In genomic region chr19:7083035-7083794, GRCm38 (mm10) we compare ENCODE assay signal across 10 mouse cellular contexts. TPM values are rescaled to one million over a fixed set of nuclear protein-coding genes. Genes with fewer than 3 reads are reported as not detected.
DNase-seq lines count a peak whose midpoint lies in the region; ATAC-seq and TF ChIP-seq lines count a peak whose summit lies in the region.
"Had no signal": no experiment of that assay in that cellular context is flagged by ENCODE, and none has a peak within 500 bp of the region (broad histone marks: within the 10 kb centered on the region; RNA-seq: fewer than 3 reads in every experiment).

No protein-coding gene starts in this region.

- H3K9ac ChIP-seq in forebrain, postnatal 0 days, result no peak overlapping the region
- no peak overlapping the region for H3K9ac ChIP-seq in midbrain, embryonic 13.5 days (replicated peaks)
- H3K9ac ChIP-seq: lung, embryonic 14.5 days had no signal

- peaks cover 12% of the 10 kb centered on the region for H3K4me1 ChIP-seq in forebrain, postnatal 0 days (ENCODE audit: insufficient read depth)
- H3K4me1 ChIP-seq in midbrain, embryonic 13.5 days (replicated peaks), result peaks cover 67% of the 10 kb centered on the region

- H3K4me2 ChIP-seq in forebrain, postnatal 0 days (ENCODE audit: low read depth), result no peak overlapping the region
- H3K4me2 ChIP-seq in midbrain, embryonic 13.5 days (replicated peaks), result 0 out of 2 replicates have a peak overlapping the region, but pooled peaks have one; percentile 13
- H3K4me2 ChIP-seq: lung, embryonic 14.5 days had no signal

- no peak overlapping the region for H3K27ac ChIP-seq in forebrain, postnatal 0 days (ENCODE audit: low read depth, low read length)
- H3K27ac ChIP-seq in midbrain, embryonic 13.5 days, result peak overlapping the region; percentile 71

- no peak overlapping the region for H3K4me3 ChIP-seq in forebrain, postnatal 0 days (ENCODE audit: low read depth, low read length)
- H3K4me3 ChIP-seq in midbrain, embryonic 13.5 days (replicated peaks), result no peak overlapping the region

- peak; percentile 32 to 73 for DNase-seq in frontal cortex, adult 2 months (ENCODE audit: extremely low spot score in 1 of 2, low spot score in 1 of 2)
- no peak for DNase-seq in frontal cortex, postnatal 10 days (ENCODE audit: low spot score in 2 of 2)
- DNase-seq in MN1 (ENCODE audit: low spot score), result peak; percentile 71
- DNase-seq in forebrain, postnatal 0 days, result peak; percentile 68
- no peak for DNase-seq in kidney, postnatal 10 days
- DNase-seq in urinary bladder, adult 18-20 months (ENCODE audit: low spot score in 2 of 2), result no peak
- DNase-seq: heart, postnatal 10 days; lung, embryonic 14.5 days had no signal

- 16% methylated on average over 14 of the region's 14 CpGs for WGBS in forebrain, postnatal 0 days
- WGBS in midbrain, embryonic 13.5 days, result 15% methylated on average over 14 of the region's 14 CpGs

- H3K9me3 ChIP-seq in forebrain, postnatal 0 days (ENCODE audit: low read length), result no peaks in the 10 kb centered on the region
- no peaks in the 10 kb centered on the region for H3K9me3 ChIP-seq in midbrain, embryonic 13.5 days

- H3K27me3 ChIP-seq in forebrain, postnatal 0 days (ENCODE audit: insufficient read depth, low read length), result no peaks in the 10 kb centered on the region; the same call in 1 of the 2 replicates
- H3K27me3 ChIP-seq in midbrain, embryonic 13.5 days, result peaks cover 64% of the 10 kb centered on the region

- H3K36me3 ChIP-seq in forebrain, postnatal 0 days (ENCODE audit: insufficient read depth), result no peaks in the 10 kb centered on the region
- no peaks in the 10 kb centered on the region for H3K36me3 ChIP-seq in midbrain, embryonic 13.5 days

- peak; percentile 88 for ATAC-seq in forebrain, postnatal 0 days
- peak; percentile 76 for ATAC-seq in midbrain, embryonic 13.5 days
- no peak for ATAC-seq in activated CD4-positive, CD25-positive, alpha-beta regulatory T cell, adult 4 months

- TF ChIP-seq CTCF in forebrain, postnatal 0 days (IDR thresholded peaks at IDR 0.05; ENCODE audit: low read depth), result no peak

RNA-seq across cellular contexts. Expression of gene Flrt1, which starts 22.3 kb away (rescaled TPM):
- 8.1 TPM in 2 replicates for polyA plus RNA-seq in frontal cortex, adult 2 months (2012; rRNA removed)
- 8.1 and 8.8 TPM in 2 replicates for total RNA-seq in forebrain, postnatal 0 days (2014; rRNA removed)
- 6.7 and 11.3 TPM in 2 replicates for polyA plus RNA-seq in forebrain, postnatal 0 days (2015; fragmentation: Nextera tagmentation; extraction: Ambion mirVana)
- 8.3 and 9.2 TPM in 2 replicates for polyA plus RNA-seq in midbrain, embryonic 13.5 days (2015; fragmentation: Nextera tagmentation; extraction: Ambion mirVana)
- not detected for polyA plus RNA-seq in activated CD4-positive, CD25-positive, alpha-beta regulatory T cell, adult 4 months (2017; shearing (Covaris generic))

RNA-seq across cellular contexts. Expression of gene Macrod1, which starts 26.6 kb away (rescaled TPM):
- 22.3 and 27.2 TPM in 2 replicates for polyA plus RNA-seq in frontal cortex, adult 2 months (2012; rRNA removed)
- total RNA-seq in forebrain, postnatal 0 days (2014; rRNA removed), result 8.1 and 9.4 TPM in 2 replicates
- 8.0 and 8.5 TPM in 2 replicates for polyA plus RNA-seq in forebrain, postnatal 0 days (2015; fragmentation: Nextera tagmentation; extraction: Ambion mirVana)
- 2.9 and 3.0 TPM in 2 replicates for polyA plus RNA-seq in midbrain, embryonic 13.5 days (2015; fragmentation: Nextera tagmentation; extraction: Ambion mirVana)
- polyA plus RNA-seq in activated CD4-positive, CD25-positive, alpha-beta regulatory T cell, adult 4 months (2017; shearing (Covaris generic)), result 1 to 10 TPM in 1 of 2 experiments, under 1 TPM in 1; 0.82 to 2.6 TPM

RNA-seq across cellular contexts. Expression of gene Stip1, which starts 43.4 kb away (rescaled TPM):
- polyA plus RNA-seq in frontal cortex, adult 2 months (2012; rRNA removed), result 141 and 148 TPM in 2 replicates
- total RNA-seq in forebrain, postnatal 0 days (2014; rRNA removed), result 124 and 133 TPM in 2 replicates
- 146 and 156 TPM in 2 replicates for polyA plus RNA-seq in forebrain, postnatal 0 days (2015; fragmentation: Nextera tagmentation; extraction: Ambion mirVana)
- polyA plus RNA-seq in midbrain, embryonic 13.5 days (2015; fragmentation: Nextera tagmentation; extraction: Ambion mirVana), result 258 and 273 TPM in 2 replicates
- 100 to 1,000 TPM; 105 to 165 TPM for polyA plus RNA-seq in activated CD4-positive, CD25-positive, alpha-beta regulatory T cell, adult 4 months (2017; shearing (Covaris generic))

Comparison
In these comparisons a context has a peak if more than half of its experiments do, and no peak if none do; other contexts are left out.
1. DNase-seq: peak in frontal cortex, adult 2 months (2 of 2), MN1 (single experiment) and forebrain, postnatal 0 days (single experiment); none in frontal cortex, postnatal 10 days (0 of 2), kidney, postnatal 10 days (single experiment) and urinary bladder, adult 18-20 months (0 of 2).